Mouse (Mus musculus): ENCODE data around the gene Cdk5. TPM values are rescaled to one million over a fixed set of nuclear protein-coding genes. Genes with fewer than 3 reads are reported as not detected.

The Cdk5 gene
- polyA plus RNA-seq (2012; rRNA removed) = 117 and 118 TPM in 2 replicates

DNA sequence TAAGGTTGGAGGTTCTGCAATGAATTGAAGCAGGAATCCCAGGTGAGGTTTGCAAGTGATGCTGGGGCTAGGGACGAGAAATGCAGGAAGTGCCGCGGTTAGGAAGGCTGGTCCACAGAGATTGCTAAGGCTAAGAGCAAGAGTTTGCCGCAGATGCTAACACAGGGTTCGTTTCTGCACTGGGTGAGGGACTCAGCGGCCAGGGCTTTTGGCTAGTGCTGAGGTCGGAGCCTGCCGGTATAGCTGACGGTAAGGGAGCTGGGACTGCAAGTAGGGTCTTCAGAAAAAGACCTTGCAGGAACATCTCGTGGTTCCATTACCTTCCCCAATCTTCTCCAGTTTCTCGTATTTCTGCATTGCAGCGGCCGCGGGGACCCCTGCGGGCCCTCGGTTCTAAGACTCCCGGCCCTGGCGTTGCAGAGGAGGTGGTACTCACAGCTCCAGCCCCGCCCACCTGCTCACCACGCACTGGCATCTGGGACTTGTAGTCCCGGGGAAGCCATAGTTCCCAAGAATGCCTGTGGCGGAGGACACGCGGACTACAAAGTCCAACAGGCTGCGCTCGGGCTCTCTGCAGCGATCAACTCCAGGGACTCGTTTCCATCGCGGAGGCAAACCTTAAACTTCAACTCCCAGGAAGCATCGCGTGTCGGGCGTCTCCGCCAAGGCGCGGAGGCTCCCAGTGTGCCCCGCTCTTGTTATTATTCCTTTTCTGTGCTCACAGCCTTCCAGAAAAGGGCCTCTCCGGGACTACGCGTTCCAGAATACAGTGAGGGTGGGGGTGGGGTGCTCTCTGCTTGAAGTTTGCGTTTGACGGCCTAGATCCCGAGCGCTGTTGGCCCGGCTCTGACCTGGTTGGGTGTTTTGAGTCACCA, at the start of gene Cdk5, which contains the start of gene Slc4a2:
Cdk5 (minus strand) TSS at position 402 of the 875 bp plus-strand sequence.
Slc4a2 (plus strand) TSS at position 709 of the 875 bp plus-strand sequence.

DNA sequence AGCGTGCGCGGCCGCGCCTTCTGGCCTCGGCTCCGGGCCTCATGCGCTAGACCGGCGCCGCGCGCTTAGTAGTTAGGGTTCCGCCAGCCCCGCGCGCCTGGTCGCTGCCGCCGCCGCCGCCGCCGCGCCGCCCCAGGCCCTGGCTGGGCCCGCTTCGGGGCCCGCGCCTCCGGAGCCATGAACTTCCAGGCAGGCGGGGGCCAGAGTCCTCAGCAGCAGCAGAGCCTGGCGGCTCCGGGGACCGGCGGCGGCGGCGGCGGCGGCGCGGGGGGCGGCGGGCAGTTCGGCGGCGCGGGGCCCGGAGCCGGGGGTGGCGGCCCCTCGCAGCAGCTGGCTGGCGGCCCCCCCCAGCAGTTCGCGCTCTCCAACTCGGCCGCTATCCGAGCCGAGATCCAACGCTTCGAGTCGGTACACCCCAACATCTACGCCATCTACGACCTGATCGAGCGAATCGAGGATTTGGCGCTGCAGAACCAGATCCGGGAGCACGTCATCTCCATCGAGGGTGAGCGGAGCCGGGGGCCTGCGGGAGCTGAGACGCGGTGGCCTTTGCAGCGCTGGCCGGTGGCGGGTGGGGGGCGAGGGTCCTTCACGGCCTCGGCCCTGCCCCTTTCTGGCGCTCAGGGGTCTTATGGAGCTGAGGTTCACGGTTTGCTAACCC, 28.8 kb upstream of the Cdk5 start, which contains the start of gene Agap3:
Agap3 (plus strand) TSS at position 148 of the 661 bp plus-strand sequence.

DNA sequence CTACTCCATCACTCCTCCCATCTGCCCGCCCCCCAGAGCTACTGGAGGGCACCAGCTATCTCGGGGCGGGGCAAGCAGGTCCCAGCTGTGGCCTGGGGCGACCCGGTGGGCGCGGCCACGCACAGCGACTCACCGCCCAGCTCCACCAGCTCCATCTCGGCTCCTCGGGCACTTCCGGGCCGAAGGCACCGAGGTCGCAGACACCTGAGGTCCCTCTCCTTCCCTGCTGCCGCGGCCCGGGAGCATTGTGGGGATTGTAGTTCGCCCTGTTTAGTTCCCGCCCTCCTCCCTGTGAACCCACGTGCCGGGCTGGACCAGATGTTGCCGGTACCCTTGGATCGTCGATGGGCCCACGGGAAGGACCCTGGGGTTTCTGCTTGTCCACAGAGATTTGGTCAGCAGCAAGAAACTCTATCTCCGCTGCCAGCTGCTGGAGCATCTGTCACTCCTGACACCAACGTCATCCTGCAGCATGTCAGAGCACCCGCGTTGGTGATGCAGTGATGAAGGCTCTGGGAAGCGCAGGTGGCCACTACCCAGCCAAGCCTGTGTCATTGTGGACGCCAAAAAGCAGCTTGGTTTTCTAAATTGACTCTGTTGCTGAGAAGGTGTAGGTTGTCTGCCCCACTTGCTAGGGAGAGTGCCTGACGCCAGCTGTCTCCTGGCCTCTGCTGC, 24.4 kb upstream of the Cdk5 start, which contains the start of gene Tmub1:
Tmub1 (minus strand) TSS at position 231 of the 675 bp plus-strand sequence.

DNA sequence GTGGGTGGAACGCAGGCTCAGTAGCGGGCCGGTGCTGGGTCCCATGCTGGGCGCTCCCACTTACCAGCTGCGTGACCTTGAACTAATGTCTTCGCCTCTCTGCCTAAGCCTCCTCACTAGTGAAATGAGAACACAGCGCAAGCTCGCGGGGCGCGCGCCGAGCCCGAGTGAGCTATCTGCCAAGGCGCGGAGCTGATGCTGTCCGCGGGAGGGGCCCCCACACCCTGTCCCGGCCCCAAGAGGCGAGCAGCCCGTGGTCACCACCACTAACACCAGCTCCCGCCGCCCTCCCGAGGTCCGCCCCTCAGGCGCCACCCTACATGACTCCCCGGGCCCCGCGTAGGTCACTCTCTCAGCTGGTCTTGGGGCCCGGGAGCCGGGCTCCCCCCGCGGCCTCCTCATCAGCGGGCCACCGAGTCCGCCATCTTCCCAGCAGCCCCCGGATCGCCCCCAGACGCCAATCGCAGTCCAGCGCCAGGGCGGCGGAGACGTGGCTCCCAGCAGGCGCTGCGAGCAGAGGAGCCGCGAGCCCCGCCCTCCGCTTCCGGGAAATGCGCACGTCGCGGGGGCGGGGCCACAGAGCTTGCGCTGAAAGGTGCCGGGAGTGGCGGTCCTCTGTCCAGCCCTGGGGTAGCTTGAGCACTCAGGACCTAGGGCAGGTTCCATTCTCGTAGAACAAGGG, 21.6 kb upstream of the Cdk5 start, which contains the start of gene Fastk:
Fastk (minus strand) TSS at position 542 of the 682 bp plus-strand sequence.

DNA sequence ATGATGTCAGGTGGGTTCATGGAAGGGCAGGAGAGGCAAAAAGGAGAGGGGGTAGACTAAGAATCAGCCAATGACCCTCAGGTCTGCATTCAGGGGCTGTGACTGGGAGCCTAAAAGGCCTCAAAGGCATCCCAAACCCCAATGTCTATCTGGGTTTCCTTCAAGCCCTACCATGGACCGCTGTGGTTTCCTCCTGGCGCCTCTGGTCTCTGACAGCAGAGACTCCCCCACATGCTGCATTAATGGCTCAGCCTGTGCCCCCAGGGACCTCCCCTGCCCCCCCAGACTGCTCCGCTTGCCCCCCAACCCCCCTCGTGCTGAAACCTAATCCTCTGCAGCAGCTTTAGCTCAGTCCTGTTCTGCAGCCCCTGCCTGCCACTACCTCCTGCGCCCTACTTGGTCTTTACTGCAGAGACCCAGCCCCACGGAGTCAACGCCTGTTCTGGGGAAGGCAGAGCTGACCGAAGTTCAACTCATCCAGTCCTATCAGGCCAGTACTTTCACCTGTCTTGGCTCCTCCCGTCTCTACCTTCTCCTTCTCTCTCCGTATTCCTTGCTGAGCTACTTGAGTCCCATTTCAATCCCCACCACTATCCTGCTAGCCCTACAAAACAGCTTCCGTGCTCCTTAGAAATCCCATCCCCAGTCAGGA, 10.2 kb downstream of the Cdk5 start, which contains the start of gene Asic3:
Asic3 (plus strand) TSS at position 351 of the 652 bp plus-strand sequence.

DNA sequence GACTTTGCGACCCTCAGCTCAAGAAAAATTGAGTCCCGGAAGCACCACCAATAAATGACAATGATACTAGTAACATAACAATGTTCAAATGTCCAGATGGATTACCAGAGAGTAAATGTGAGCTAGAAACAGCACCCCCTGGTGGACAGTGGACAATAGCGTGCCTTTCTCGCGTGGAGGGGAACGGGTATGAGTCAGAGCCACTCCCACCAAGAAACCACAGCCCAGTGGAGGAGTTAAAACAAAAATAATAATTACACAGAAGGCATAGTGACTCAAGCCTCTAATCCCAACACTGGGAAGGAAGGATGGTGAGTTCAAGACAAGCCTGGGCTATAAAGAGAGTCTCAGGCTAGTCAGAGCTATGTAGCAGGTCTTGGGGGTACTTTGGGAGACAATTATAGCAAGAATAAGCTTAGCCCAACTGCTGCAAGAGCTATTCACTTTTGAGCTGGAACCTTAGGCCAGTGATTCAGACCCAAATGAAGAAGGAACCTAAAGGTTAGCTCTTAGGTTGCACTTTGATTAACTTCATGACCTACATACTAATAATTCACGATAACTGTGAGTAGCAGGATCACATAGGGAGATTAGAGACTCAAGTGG, 29.8 kb downstream of the Cdk5 start, which contains the start of gene Abcb8:
Abcb8 (plus strand) TSS at position 272 of the 606 bp plus-strand sequence.

DNA sequence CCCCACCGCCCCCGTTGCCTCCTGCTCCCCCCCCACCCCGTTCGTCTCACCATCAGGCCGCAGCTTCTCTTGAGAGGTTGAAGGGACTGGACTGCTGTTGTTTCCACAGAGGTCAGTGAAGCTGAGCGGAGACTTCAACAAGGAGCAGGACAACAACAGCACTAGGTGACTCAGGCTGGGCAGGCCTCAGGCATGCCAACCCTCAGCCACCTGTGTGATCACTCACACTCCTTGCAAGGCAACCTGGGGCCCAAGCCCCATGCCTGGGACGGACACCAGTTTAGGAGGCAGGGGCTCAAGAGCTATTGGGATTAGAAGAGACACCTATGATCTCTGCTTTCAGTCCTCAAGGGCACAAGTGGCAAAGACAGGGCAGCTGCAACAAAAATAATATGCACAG, 31.5 kb downstream of the Cdk5 start, which contains the start of gene Atg9b:
Atg9b (minus strand) TSS at position 280 of the 400 bp plus-strand sequence.

Other genes starting within 250 kb of the Cdk5 start
- gene Kcnh2, start 71.9 kb downstream of the Cdk5 start, polyA plus RNA-seq (2012; rRNA removed) = 180 TPM in 2 replicates
- gene Nos3, start 58.7 kb downstream of the Cdk5 start, polyA plus RNA-seq (2012; rRNA removed) = 24.5 and 26.5 TPM in 2 replicates
- 5.5 and 13.3 TPM in 2 replicates for gene Atg9b, start 31.4 kb downstream of the Cdk5 start, polyA plus RNA-seq (2012; rRNA removed)
- gene Abcb8, start 29.9 kb downstream of the Cdk5 start, polyA plus RNA-seq (2012; rRNA removed) = 83.5 and 96.0 TPM in 2 replicates
- gene Asic3, start 10.1 kb downstream of the Cdk5 start, polyA plus RNA-seq (2012; rRNA removed) = 1.0 and 1.2 TPM in 2 replicates
- 124 and 127 TPM in 2 replicates for gene Slc4a2, start 307 bp upstream of the Cdk5 start, polyA plus RNA-seq (2012; rRNA removed)
- gene Fastk, start 21.8 kb upstream of the Cdk5 start, polyA plus RNA-seq (2012; rRNA removed) = 290 and 311 TPM in 2 replicates
- 68.9 and 72.3 TPM in 2 replicates for gene Tmub1, start 24.3 kb upstream of the Cdk5 start, polyA plus RNA-seq (2012; rRNA removed)
- 143 and 150 TPM in 2 replicates for gene Agap3, start 28.6 kb upstream of the Cdk5 start, polyA plus RNA-seq (2012; rRNA removed)
- 0.03 and 0.07 TPM in 2 replicates for gene Gbx1, start 103.7 kb upstream of the Cdk5 start, polyA plus RNA-seq (2012; rRNA removed)
- 2.6 and 5.2 TPM in 2 replicates for gene Asb10, start 117.4 kb upstream of the Cdk5 start, polyA plus RNA-seq (2012; rRNA removed)
- gene 4931409K22Rik, start 133.3 kb upstream of the Cdk5 start, polyA plus RNA-seq (2012; rRNA removed) = not detected in 2 replicates
- gene Abcf2, start 153.9 kb upstream of the Cdk5 start, polyA plus RNA-seq (2012; rRNA removed) = 77.2 and 82.0 TPM in 2 replicates
- 52.7 and 74.0 TPM in 2 replicates for gene Chpf2, start 163.2 kb upstream of the Cdk5 start, polyA plus RNA-seq (2012; rRNA removed)
- gene Smarcd3, start 200.9 kb upstream of the Cdk5 start, polyA plus RNA-seq (2012; rRNA removed) = 74.2 and 103 TPM in 2 replicates